11 mouse cellular contexts compared by ENCODE assay signal in genomic region chr1:128679005-128679980, GRCm38 (mm10).
A peak's percentile ranks its signal among the peaks of the same experiment; 100 is the strongest.
DNase-seq lines count a peak whose midpoint lies in the region; ATAC-seq and TF ChIP-seq lines count a peak whose summit lies in the region.
"Had no signal": no experiment of that assay in that cellular context is flagged by ENCODE, and none has a peak within 500 bp of the region (broad histone marks: within the 10 kb centered on the region; RNA-seq: fewer than 3 reads in every experiment).

No protein-coding gene starts in this region.

- H3K4me2 ChIP-seq in kidney, embryonic 15.5 days, result no peak overlapping the region
- H3K4me2 ChIP-seq in hindbrain, embryonic 12.5 days (replicated peaks), result 0 out of 2 replicates have a peak overlapping the region, but pooled peaks have one; percentile 3
- no peak overlapping the region for H3K4me2 ChIP-seq in midbrain, postnatal 0 days (ENCODE audit: low read depth, low read length, poor library complexity, severe bottlenecking)

- H3K9ac ChIP-seq in kidney, embryonic 15.5 days, result no peak overlapping the region
- H3K9ac ChIP-seq in hindbrain, embryonic 12.5 days, result no peak overlapping the region
- H3K9ac ChIP-seq in midbrain, postnatal 0 days (replicated peaks; ENCODE audit: low read length, poor library complexity, severe bottlenecking), result 0 out of 2 replicates have a peak overlapping the region, but pooled peaks have one; percentile 24

- no peaks in the 10 kb centered on the region for H3K27me3 ChIP-seq in kidney, embryonic 15.5 days
- no peaks in the 10 kb centered on the region for H3K27me3 ChIP-seq in embryonic facial prominence, embryonic 10.5 days (replicated peaks; ENCODE audit: low read depth, poor library complexity, severe bottlenecking)
- no peaks in the 10 kb centered on the region for H3K27me3 ChIP-seq in hindbrain, embryonic 12.5 days
- no peaks in the 10 kb centered on the region for H3K27me3 ChIP-seq in midbrain, postnatal 0 days (ENCODE audit: insufficient read depth, low read length)
- H3K27me3 ChIP-seq: Patski had no signal

- no peaks in the 10 kb centered on the region for H3K9me3 ChIP-seq in kidney, embryonic 15.5 days (replicated peaks)
- H3K9me3 ChIP-seq in embryonic facial prominence, embryonic 10.5 days, result no peaks in the 10 kb centered on the region
- no peaks in the 10 kb centered on the region for H3K9me3 ChIP-seq in hindbrain, embryonic 12.5 days (replicated peaks)
- H3K9me3 ChIP-seq in midbrain, postnatal 0 days (ENCODE audit: low read length), result no peaks in the 10 kb centered on the region

- H3K4me3 ChIP-seq in kidney, embryonic 15.5 days (replicated peaks), result no peak overlapping the region
- H3K4me3 ChIP-seq in embryonic facial prominence, embryonic 10.5 days, result no peak overlapping the region
- no peak overlapping the region for H3K4me3 ChIP-seq in hindbrain, embryonic 12.5 days
- H3K4me3 ChIP-seq in midbrain, postnatal 0 days (ENCODE audit: low read depth, low read length), result no peak overlapping the region
- H3K4me3 ChIP-seq: heart, adult 2 months had no signal

- WGBS in kidney, embryonic 15.5 days, result 60% methylated on average over 18 of the region's 18 CpGs
- WGBS in embryonic facial prominence, embryonic 10.5 days, result 43% methylated on average over 18 of the region's 18 CpGs
- 36% methylated on average over 18 of the region's 18 CpGs for WGBS in hindbrain, embryonic 12.5 days
- 32% methylated on average over 18 of the region's 18 CpGs for WGBS in midbrain, postnatal 0 days

- H3K36me3 ChIP-seq in kidney, embryonic 15.5 days, result no peaks in the 10 kb centered on the region
- no peaks in the 10 kb centered on the region for H3K36me3 ChIP-seq in embryonic facial prominence, embryonic 10.5 days (replicated peaks)
- no peaks in the 10 kb centered on the region for H3K36me3 ChIP-seq in hindbrain, embryonic 12.5 days
- H3K36me3 ChIP-seq in midbrain, postnatal 0 days (ENCODE audit: insufficient read depth, low read length), result no peaks in the 10 kb centered on the region

- H3K4me1 ChIP-seq in kidney, embryonic 15.5 days, result peaks cover 19% of the 10 kb centered on the region
- H3K4me1 ChIP-seq in embryonic facial prominence, embryonic 10.5 days, result peaks cover 28% of the 10 kb centered on the region
- peaks cover 20% of the 10 kb centered on the region for H3K4me1 ChIP-seq in hindbrain, embryonic 12.5 days
- H3K4me1 ChIP-seq in midbrain, postnatal 0 days (ENCODE audit: insufficient read depth, low read length), result peaks cover 9% of the 10 kb centered on the region; the same call in 1 of the 2 replicates

- H3K27ac ChIP-seq in kidney, embryonic 15.5 days, result peak overlapping the region; percentile 67
- H3K27ac ChIP-seq in embryonic facial prominence, embryonic 10.5 days (replicated peaks), result peak overlapping the region; percentile 57; the same call in 1 of the 2 replicates
- peak overlapping the region; percentile 58 for H3K27ac ChIP-seq in hindbrain, embryonic 12.5 days
- no peak overlapping the region; the same call in 1 of the 2 replicates for H3K27ac ChIP-seq in midbrain, postnatal 0 days (ENCODE audit: low read depth, low read length)
- H3K27ac ChIP-seq: heart, adult 2 months had no signal

- no peak for ATAC-seq in kidney, embryonic 15.5 days (replicated peaks; ENCODE audit: low FRiP score)
- ATAC-seq in hindbrain, embryonic 12.5 days (ENCODE audit: low FRiP score), result peak; percentile 44; the same call in 1 of the 2 replicates
- 0 out of 2 replicates have a peak, but pooled peaks have one; percentile 44 for ATAC-seq in midbrain, postnatal 0 days (ENCODE audit: low FRiP score)
- ATAC-seq: inflammation-experienced regulatory T-cells, adult 6 months; Patski had no signal

- no peak for TF ChIP-seq CTCF in midbrain, postnatal 0 days (IDR thresholded peaks at IDR 0.05)

- no peak for DNase-seq in kidney, adult 8-10 months
- DNase-seq in embryonic facial prominence, embryonic 10.5 days (ENCODE audit: low spot score), result no peak
- peak; percentile 40 for DNase-seq in midbrain, postnatal 0 days (ENCODE audit: low spot score)
- no peak for DNase-seq in gastrocnemius, postnatal 10 days
- no peak for DNase-seq in spleen, postnatal 4 days (ENCODE audit: low spot score in 2 of 2)
- no peak for DNase-seq in heart, postnatal 4 days
- DNase-seq: heart, adult 2 months had no signal
